Mouse (Mus musculus): ENCODE data around the gene Dexi. TPM values are rescaled to one million over a fixed set of nuclear protein-coding genes. Genes with fewer than 3 reads are reported as not detected.

Gene Dexi
- polyA plus RNA-seq, 1 experiment from 2014 or later: 14.1 TPM

- H3K27ac ChIP-seq: no peak overlapping the region
- WGBS: 91% methylated on average over 12 of the region's 12 CpGs
- H3K9me3 ChIP-seq: no peaks in the 10 kb centered on the region
- H3K4me2 ChIP-seq (replicated peaks): no peak overlapping the region
- no peak overlapping the region for H3K9ac ChIP-seq
- H3K4me1 ChIP-seq (replicated peaks): no peaks in the 10 kb centered on the region
- no peaks in the 10 kb centered on the region for H3K36me3 ChIP-seq
- H3K4me3 ChIP-seq (replicated peaks): no peak overlapping the region
- ATAC-seq: no peak
- H3K27me3 ChIP-seq (replicated peaks): no peaks in the 10 kb centered on the region
Measured at GRCm38 (mm10) chr16:10515953-10516572, 26.8 kb downstream of the Dexi start.

DNA sequence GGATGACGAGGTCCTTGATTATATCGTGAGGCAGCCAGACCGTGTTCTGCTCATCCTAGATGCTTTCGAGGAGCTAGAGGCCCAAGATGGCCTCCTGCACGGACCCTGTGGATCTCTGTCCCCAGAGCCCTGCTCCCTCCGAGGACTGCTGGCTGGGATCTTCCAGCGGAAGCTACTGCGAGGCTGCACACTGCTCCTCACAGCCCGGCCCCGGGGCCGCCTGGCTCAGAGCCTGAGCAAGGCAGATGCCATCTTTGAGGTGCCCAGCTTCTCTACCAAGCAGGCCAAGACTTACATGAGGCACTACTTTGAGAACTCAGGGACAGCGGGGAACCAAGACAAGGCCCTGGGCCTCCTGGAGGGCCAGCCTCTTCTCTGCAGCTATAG lies 31.7 kb downstream of the Dexi start:
- no peak overlapping the region for H3K4me3 ChIP-seq (replicated peaks)
- no peaks in the 10 kb centered on the region for H3K9me3 ChIP-seq
- no peaks in the 10 kb centered on the region; the same call in 1 of the 2 replicates for H3K27me3 ChIP-seq (replicated peaks)
- no peaks in the 10 kb centered on the region for H3K36me3 ChIP-seq
- no peak overlapping the region for H3K4me2 ChIP-seq (replicated peaks)
- no peak overlapping the region for H3K9ac ChIP-seq
- ATAC-seq: no peak
- no peaks in the 10 kb centered on the region for H3K4me1 ChIP-seq (replicated peaks)
- 79% methylated on average over 12 of the region's 12 CpGs for WGBS
- H3K27ac ChIP-seq: no peak overlapping the region

- Histone ChIP-seq H3K27me3 (replicated peaks) (no peaks in the 10 kb centered on the region; the same call in 1 of the 2 replicates), H3K4me3 (replicated peaks) (no peak overlapping the region), H3K4me1 (replicated peaks) (no peaks in the 10 kb centered on the region), H3K9me3 (no peaks in the 10 kb centered on the region), H3K27ac (no peak overlapping the region), H3K9ac (no peak overlapping the region), H3K36me3 (no peaks in the 10 kb centered on the region), H3K4me2 (replicated peaks) (no peak overlapping the region)
- WGBS: 54% methylated on average over 14 of the region's 14 CpGs
- ATAC-seq: no peak
Measured at GRCm38 (mm10) chr16:10510477-10511133, 32.2 kb downstream of the Dexi start.

- WGBS: 60% methylated on average over 6 of the region's 6 CpGs
- no peak overlapping the region for H3K27ac ChIP-seq
- no peaks in the 10 kb centered on the region; the same call in 1 of the 2 replicates for H3K27me3 ChIP-seq (replicated peaks)
- no peak overlapping the region for H3K4me2 ChIP-seq (replicated peaks)
- no peaks in the 10 kb centered on the region for H3K4me1 ChIP-seq (replicated peaks)
- no peaks in the 10 kb centered on the region for H3K36me3 ChIP-seq
- H3K9ac ChIP-seq: no peak overlapping the region
- ATAC-seq: no peak
- H3K9me3 ChIP-seq: no peaks in the 10 kb centered on the region
- H3K4me3 ChIP-seq (replicated peaks): no peak overlapping the region
Measured at GRCm38 (mm10) chr16:10508691-10509090, 34.2 kb downstream of the Dexi start.

GRCm38 (mm10) chr16:10507445-10507844 lies 35.4 kb downstream of the Dexi start:
- no peaks in the 10 kb centered on the region for H3K36me3 ChIP-seq
- no peaks in the 10 kb centered on the region for H3K4me1 ChIP-seq (replicated peaks)
- no peak overlapping the region for H3K27ac ChIP-seq
- no peak overlapping the region for H3K4me2 ChIP-seq (replicated peaks)
- no peak overlapping the region for H3K4me3 ChIP-seq (replicated peaks)
- H3K9ac ChIP-seq: no peak overlapping the region
- 70% methylated on average over 4 of the region's 4 CpGs for WGBS
- ATAC-seq: no peak
- H3K9me3 ChIP-seq: no peaks in the 10 kb centered on the region
- no peaks in the 10 kb centered on the region; the same call in 1 of the 2 replicates for H3K27me3 ChIP-seq (replicated peaks)

GRCm38 (mm10) chr16:10503058-10503457 lies 39.8 kb downstream of the Dexi start:
- no peaks in the 10 kb centered on the region for H3K9me3 ChIP-seq
- no peaks in the 10 kb centered on the region for H3K4me1 ChIP-seq (replicated peaks)
- H3K27ac ChIP-seq: no peak overlapping the region
- no peaks in the 10 kb centered on the region for H3K36me3 ChIP-seq
- H3K27me3 ChIP-seq (replicated peaks): no peaks in the 10 kb centered on the region; the same call in none of the 2 replicates
- no peak overlapping the region for H3K9ac ChIP-seq
- no peak overlapping the region for H3K4me2 ChIP-seq (replicated peaks)
- no peak overlapping the region for H3K4me3 ChIP-seq (replicated peaks)
- WGBS: 69% methylated on average over 2 of the region's 2 CpGs
- no peak for ATAC-seq

- Histone ChIP-seq H3K9me3 (no peaks in the 10 kb centered on the region), H3K4me2 (replicated peaks) (no peak overlapping the region), H3K27me3 (replicated peaks) (no peaks in the 10 kb centered on the region; the same call in none of the 2 replicates), H3K4me1 (replicated peaks) (no peaks in the 10 kb centered on the region), H3K4me3 (replicated peaks) (no peak overlapping the region), H3K27ac (no peak overlapping the region), H3K9ac (no peak overlapping the region), H3K36me3 (no peaks in the 10 kb centered on the region)
- 11% methylated on average over 8 of the region's 8 CpGs for WGBS
- no peak for ATAC-seq
Measured at GRCm38 (mm10) chr16:10501865-10502264, 41.0 kb downstream of the Dexi start.

- Histone ChIP-seq H3K36me3 (no peaks in the 10 kb centered on the region), H3K27me3 (replicated peaks) (no peaks in the 10 kb centered on the region; the same call in 1 of the 2 replicates), H3K4me2 (replicated peaks) (no peak overlapping the region), H3K9ac (no peak overlapping the region), H3K4me1 (replicated peaks) (no peaks in the 10 kb centered on the region), H3K9me3 (no peaks in the 10 kb centered on the region), H3K27ac (no peak overlapping the region), H3K4me3 (replicated peaks) (no peak overlapping the region)
- 57% methylated on average over 1 of the region's 1 CpGs for WGBS
- ATAC-seq: no peak
Measured at GRCm38 (mm10) chr16:10499122-10499521, 43.7 kb downstream of the Dexi start.

DNA sequence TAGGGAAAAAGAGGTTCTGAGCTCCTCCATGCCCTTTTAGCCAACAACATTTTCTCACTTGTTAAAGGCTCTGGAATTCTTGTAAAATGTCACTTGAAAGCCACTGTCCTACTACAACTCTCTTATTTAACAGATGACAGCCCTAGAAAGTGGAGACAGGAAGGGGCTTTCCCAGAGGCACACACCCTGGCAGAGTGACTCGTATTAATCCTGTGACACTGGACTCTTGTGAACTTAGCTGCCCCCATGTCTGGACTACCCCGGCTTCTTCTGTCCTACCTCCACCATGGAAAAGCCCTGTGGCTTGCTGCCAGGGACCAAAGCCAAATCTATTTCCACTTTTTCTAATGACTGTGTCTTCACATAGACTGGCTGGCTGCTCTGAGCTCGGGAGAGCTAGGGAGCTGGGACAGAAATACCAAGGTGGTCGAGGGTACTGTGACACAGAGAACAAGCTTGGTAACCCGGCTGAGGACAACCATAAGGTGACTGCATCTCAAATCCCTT lies 44.7 kb downstream of the Dexi start:
- Histone ChIP-seq H3K9me3 (no peaks in the 10 kb centered on the region), H3K27me3 (replicated peaks) (no peaks in the 10 kb centered on the region; the same call in 1 of the 2 replicates), H3K36me3 (no peaks in the 10 kb centered on the region), H3K9ac (no peak overlapping the region), H3K4me3 (replicated peaks) (no peak overlapping the region), H3K4me2 (replicated peaks) (no peak overlapping the region), H3K4me1 (replicated peaks) (no peaks in the 10 kb centered on the region), H3K27ac (no peak overlapping the region)
- 67% methylated on average over 5 of the region's 5 CpGs for WGBS
- ATAC-seq: no peak

DNA sequence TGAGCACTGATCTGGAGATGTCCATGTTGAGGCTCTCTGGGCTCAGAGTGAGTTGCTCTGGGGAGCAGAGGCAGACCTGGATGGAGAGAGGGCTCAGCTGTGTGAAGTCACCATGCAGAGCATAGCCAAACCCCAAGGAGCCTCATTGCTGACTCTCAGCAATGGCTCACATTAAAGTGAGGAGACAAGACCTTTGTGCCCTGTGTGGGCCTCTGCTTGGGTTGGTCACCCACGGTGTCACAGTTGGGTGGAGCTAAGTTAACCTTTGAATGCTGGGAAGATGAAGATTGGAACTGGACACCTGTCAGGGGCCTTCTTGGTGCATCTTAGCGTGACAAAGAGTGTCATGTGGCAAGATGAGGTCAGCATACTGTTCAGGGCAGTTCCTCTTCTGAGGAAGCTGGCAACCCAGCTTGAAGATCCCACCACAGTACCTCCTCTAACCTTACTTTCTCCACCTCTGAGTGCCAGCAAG lies 47.0 kb downstream of the Dexi start:
- H3K27ac ChIP-seq: no peak overlapping the region
- WGBS: 68% methylated on average over 2 of the region's 2 CpGs
- H3K9ac ChIP-seq: no peak overlapping the region
- H3K27me3 ChIP-seq (replicated peaks): 0 out of 2 replicates have a peak, but pooled peaks cover under 1% of the 10 kb centered on the region
- no peak for ATAC-seq
- no peaks in the 10 kb centered on the region for H3K9me3 ChIP-seq
- H3K36me3 ChIP-seq: no peaks in the 10 kb centered on the region
- H3K4me2 ChIP-seq (replicated peaks): no peak overlapping the region
- H3K4me3 ChIP-seq (replicated peaks): no peak overlapping the region
- no peaks in the 10 kb centered on the region for H3K4me1 ChIP-seq (replicated peaks)

GRCm38 (mm10) chr16:10492587-10492986 lies 50.3 kb downstream of the Dexi start:
- Histone ChIP-seq H3K4me3 (replicated peaks) (no peak overlapping the region), H3K4me1 (replicated peaks) (no peaks in the 10 kb centered on the region), H3K9ac (no peak overlapping the region), H3K9me3 (no peaks in the 10 kb centered on the region), H3K27me3 (replicated peaks) (peaks cover 9% of the 10 kb centered on the region), H3K36me3 (no peaks in the 10 kb centered on the region), H3K27ac (no peak overlapping the region), H3K4me2 (replicated peaks) (no peak overlapping the region)
- 81% methylated on average over 3 of the region's 3 CpGs for WGBS
- no peak for ATAC-seq

GRCm38 (mm10) chr16:10491716-10492115 lies 51.1 kb downstream of the Dexi start:
- 83% methylated on average over 4 of the region's 4 CpGs for WGBS
- no peak overlapping the region for H3K4me3 ChIP-seq (replicated peaks)
- H3K9ac ChIP-seq: no peak overlapping the region
- no peaks in the 10 kb centered on the region for H3K4me1 ChIP-seq (replicated peaks)
- no peak overlapping the region for H3K4me2 ChIP-seq (replicated peaks)
- no peaks in the 10 kb centered on the region for H3K9me3 ChIP-seq
- peaks cover 9% of the 10 kb centered on the region for H3K27me3 ChIP-seq (replicated peaks)
- H3K27ac ChIP-seq: no peak overlapping the region
- no peaks in the 10 kb centered on the region for H3K36me3 ChIP-seq
- ATAC-seq: no peak
